Mouse (Mus musculus) forebrain, embryonic 16.5 days (tissue): ENCODE results near the gene Fank1. TPM values are rescaled to one million over a fixed set of nuclear protein-coding genes. Genes with fewer than 3 reads are reported as not detected.

Experiments used
- ATAC-seq: fragments of 200-750 bp; cut with Nextera tagmentation; 2 replicates; pipeline ENCODE4 v1.8.0; 2017; ENCODE audit warnings: mild to moderate bottlenecking, moderate library complexity
- H3K27ac ChIP-seq: fragments of 300-500 bp; sonication (generic); 2 replicates; pipeline ENCODE4 v1.5.1; 2014; ENCODE audit warnings: low read length, control low read depth
- H3K27me3 ChIP-seq: fragments of 300-500 bp; sonication (generic); replicated peaks from 2 replicates; pipeline ENCODE4 v1.6.1; 2014; ENCODE audit warnings: low read length; ENCODE audit not compliant: control insufficient read depth, insufficient read depth
- H3K36me3 ChIP-seq: fragments of 300-500 bp; sonication (generic); 2 replicates; pipeline ENCODE4 v1.6.1; 2014; ENCODE audit not compliant: control insufficient read depth, insufficient read depth
- H3K4me1 ChIP-seq: fragments of 300-500 bp; sonication (generic); replicated peaks from 2 replicates; pipeline ENCODE4 v1.6.1; 2014; ENCODE audit warnings: low read length; ENCODE audit not compliant: control insufficient read depth, insufficient read depth
- H3K4me2 ChIP-seq: fragments of 300-500 bp; sonication (generic); 2 replicates; pipeline ENCODE4 v1.6.1; 2014; ENCODE audit warnings: mild to moderate bottlenecking, low read length, control low read depth
- H3K4me3 ChIP-seq: fragments of 300-500 bp; sonication (generic); replicated peaks from 2 replicates; pipeline ENCODE4 v1.5.1; 2014; ENCODE audit warnings: mild to moderate bottlenecking, low read length, control low read depth
- H3K9ac ChIP-seq: fragments of 300-500 bp; sonication (generic); replicated peaks from 2 replicates; pipeline ENCODE4 v1.6.1; 2014; ENCODE audit warnings: low read depth, low read length, control low read depth
- H3K9me3 ChIP-seq: fragments of 300-500 bp; sonication (generic); 2 replicates; pipeline ENCODE4 v1.6.1; 2016; ENCODE audit warnings: low read length; ENCODE audit not compliant: control insufficient read depth
- WGBS: fragments of 180-500 bp; shearing (Covaris S2); extraction: QIAGEN DNeasy Blood & Tissue Kit; methylation state at CpG from one replicate; pipeline ENCODE4 v1.1.7; 2014; 5-methylcytosine and 5-hydroxymethylcytosine counted together
- polyA plus RNA-seq: library from polyadenylated mRNA; unstranded; fragments of >200 nt; fragmentation: Nextera tagmentation; extraction: Ambion mirVana; gene quantifications from 2 replicates; pipeline ENCODE4 v1.2.1, GENCODE M21; 2015

Gene Fank1
- polyA plus RNA-seq, 1 experiment from 2014 or later: 3.0 TPM

- Histone ChIP-seq H3K27me3 (no peaks in the 10 kb centered on the region), H3K4me1 (no peaks in the 10 kb centered on the region; the same call in 1 of the 2 replicates), H3K9me3 (no peaks in the 10 kb centered on the region), H3K36me3 (no peaks in the 10 kb centered on the region), H3K9ac (no peak overlapping the region), H3K4me3 (no peak overlapping the region), H3K27ac (no peak overlapping the region), H3K4me2 (no peak overlapping the region)
- ATAC-seq: no peak
- WGBS: 74% methylated on average over 6 of the region's 6 CpGs
These were observed 5.3 kb downstream of the Fank1 start for GRCm38 (mm10) chr7:133781991-133782390.

- no peak within 1 kb of the TSS for H3K9ac ChIP-seq
- H3K4me2 ChIP-seq: no peak within 1 kb of the TSS
- no peaks in the 10 kb centered on the region for H3K4me1 ChIP-seq
- no peak within 1 kb of the TSS for H3K27ac ChIP-seq
- no peak for ATAC-seq
- no peaks in the 10 kb centered on the region for H3K9me3 ChIP-seq
- H3K4me3 ChIP-seq: no peak within 1 kb of the TSS
- 13% methylated on average over 18 of the region's 18 CpGs for WGBS
- no peaks in the 10 kb centered on the region for H3K36me3 ChIP-seq
- H3K27me3 ChIP-seq: no peaks in the 10 kb centered on the region
These were observed 6.2 kb downstream of the Fank1 start, which contains the start of gene Dhx32 for GRCm38 (mm10) chr7:133782717-133783435. Dhx32 (minus strand) TSS chr7:133782726.

- WGBS: 86% methylated on average over 6 of the region's 6 CpGs
These were observed 10.9 kb downstream of the Fank1 start for GRCm38 (mm10) chr7:133787571-133787970.

DNA sequence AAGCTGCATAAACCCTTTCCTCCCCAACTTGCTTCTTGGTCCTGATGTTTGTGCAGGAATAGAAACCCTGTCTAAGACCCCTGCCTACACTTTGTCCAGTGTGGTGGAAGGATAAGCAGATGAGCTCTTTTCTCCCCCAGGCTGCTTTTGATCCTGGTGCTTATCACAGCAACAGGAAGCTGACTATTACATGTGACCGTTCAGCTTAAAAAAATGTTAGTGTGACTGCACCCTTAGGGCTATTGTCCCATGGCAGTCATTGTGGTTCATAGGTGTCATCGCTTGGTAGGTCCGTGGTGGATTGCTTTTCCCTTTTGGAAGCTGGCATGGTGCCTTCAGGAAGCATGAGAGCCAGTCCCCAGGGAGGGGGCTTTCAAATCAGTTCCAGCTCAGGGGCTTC is 11.5 kb downstream of the Fank1 start:
- Histone ChIP-seq H3K36me3 (no peaks in the 10 kb centered on the region), H3K4me1 (peaks cover 4% of the 10 kb centered on the region; the same call in 1 of the 2 replicates), H3K4me3 (no peak overlapping the region), H3K27me3 (no peaks in the 10 kb centered on the region), H3K27ac (no peak overlapping the region), H3K9ac (no peak overlapping the region), H3K9me3 (no peaks in the 10 kb centered on the region), H3K4me2 (no peak overlapping the region)
- no peak for ATAC-seq
- 88% methylated on average over 3 of the region's 3 CpGs for WGBS

More at GRCm38 (mm10) chr7:133787571-133787970, 10.9 kb downstream of the Fank1 start:
- Histone ChIP-seq H3K27me3 (no peaks in the 10 kb centered on the region), H3K9me3 (no peaks in the 10 kb centered on the region), H3K27ac (no peak overlapping the region), H3K9ac (no peak overlapping the region), H3K4me3 (no peak overlapping the region), H3K36me3 (no peaks in the 10 kb centered on the region), H3K4me2 (no peak overlapping the region), H3K4me1 (0 out of 2 replicates have a peak, but pooled peaks cover 2% of the 10 kb centered on the region)
- ATAC-seq: no peak

DNA sequence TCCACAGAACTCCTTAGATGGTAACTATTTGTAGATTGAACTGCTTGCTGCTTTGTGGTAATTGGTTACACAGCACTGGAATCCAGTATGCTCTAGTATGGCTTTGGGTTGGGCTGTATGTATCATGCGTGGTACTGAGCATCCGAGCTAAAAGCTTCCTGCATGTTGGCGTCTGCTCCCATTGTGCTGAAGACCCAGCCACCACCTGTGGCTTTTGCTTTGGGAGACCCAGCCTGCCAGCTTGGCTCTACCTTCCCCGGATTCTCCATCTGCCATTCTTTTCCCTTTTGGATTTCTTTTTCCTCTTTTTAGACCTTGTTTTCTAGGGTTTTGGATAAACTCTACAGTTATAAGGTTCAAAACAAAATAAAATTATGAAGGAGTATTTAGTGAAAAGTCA is 13.5 kb downstream of the Fank1 start:
- Histone ChIP-seq H3K4me1 (peaks cover 11% of the 10 kb centered on the region; the same call in 1 of the 2 replicates), H3K4me2 (no peak overlapping the region), H3K27me3 (no peaks in the 10 kb centered on the region), H3K36me3 (no peaks in the 10 kb centered on the region), H3K4me3 (no peak overlapping the region), H3K9ac (no peak overlapping the region), H3K9me3 (no peaks in the 10 kb centered on the region), H3K27ac (no peak overlapping the region)
- 83% methylated on average over 4 of the region's 4 CpGs for WGBS
- ATAC-seq: no peak

- H3K4me1 ChIP-seq: peaks cover 11% of the 10 kb centered on the region; the same call in 1 of the 2 replicates
- H3K27ac ChIP-seq: no peak overlapping the region
- no peaks in the 10 kb centered on the region for H3K36me3 ChIP-seq
- no peak overlapping the region for H3K4me2 ChIP-seq
- no peak overlapping the region for H3K9ac ChIP-seq
- no peaks in the 10 kb centered on the region for H3K27me3 ChIP-seq
- 68% methylated on average over 4 of the region's 4 CpGs for WGBS
- H3K9me3 ChIP-seq: no peaks in the 10 kb centered on the region
- H3K4me3 ChIP-seq: no peak overlapping the region
- no peak for ATAC-seq
These were observed 14.1 kb downstream of the Fank1 start for GRCm38 (mm10) chr7:133790608-133791229.

DNA sequence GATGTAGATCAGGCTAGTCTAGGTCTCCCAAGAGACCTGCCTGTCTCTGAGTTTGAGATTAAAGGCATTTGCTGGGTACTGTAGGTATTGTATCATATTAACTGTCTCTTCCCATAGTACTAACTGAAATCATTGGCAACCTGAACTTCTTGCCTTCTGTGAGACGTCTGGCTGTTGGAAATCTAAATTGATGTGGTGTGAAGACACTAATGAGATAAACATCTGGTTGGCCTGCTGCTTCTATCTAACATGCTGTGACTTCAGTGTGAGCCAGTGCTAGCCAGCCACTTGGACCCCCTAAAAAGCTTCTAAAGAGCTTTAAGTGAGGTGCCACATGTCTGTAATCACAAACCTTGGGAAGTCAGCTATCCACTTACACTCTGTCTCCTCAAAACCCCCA is 16.1 kb downstream of the Fank1 start:
- 42% methylated on average over 1 of the region's 1 CpGs for WGBS
- Histone ChIP-seq H3K9ac (no peak overlapping the region), H3K9me3 (no peaks in the 10 kb centered on the region), H3K4me2 (no peak overlapping the region), H3K4me3 (no peak overlapping the region), H3K36me3 (no peaks in the 10 kb centered on the region), H3K27ac (no peak overlapping the region), H3K27me3 (no peaks in the 10 kb centered on the region), H3K4me1 (peaks cover 11% of the 10 kb centered on the region; the same call in 1 of the 2 replicates)
- ATAC-seq: no peak

DNA sequence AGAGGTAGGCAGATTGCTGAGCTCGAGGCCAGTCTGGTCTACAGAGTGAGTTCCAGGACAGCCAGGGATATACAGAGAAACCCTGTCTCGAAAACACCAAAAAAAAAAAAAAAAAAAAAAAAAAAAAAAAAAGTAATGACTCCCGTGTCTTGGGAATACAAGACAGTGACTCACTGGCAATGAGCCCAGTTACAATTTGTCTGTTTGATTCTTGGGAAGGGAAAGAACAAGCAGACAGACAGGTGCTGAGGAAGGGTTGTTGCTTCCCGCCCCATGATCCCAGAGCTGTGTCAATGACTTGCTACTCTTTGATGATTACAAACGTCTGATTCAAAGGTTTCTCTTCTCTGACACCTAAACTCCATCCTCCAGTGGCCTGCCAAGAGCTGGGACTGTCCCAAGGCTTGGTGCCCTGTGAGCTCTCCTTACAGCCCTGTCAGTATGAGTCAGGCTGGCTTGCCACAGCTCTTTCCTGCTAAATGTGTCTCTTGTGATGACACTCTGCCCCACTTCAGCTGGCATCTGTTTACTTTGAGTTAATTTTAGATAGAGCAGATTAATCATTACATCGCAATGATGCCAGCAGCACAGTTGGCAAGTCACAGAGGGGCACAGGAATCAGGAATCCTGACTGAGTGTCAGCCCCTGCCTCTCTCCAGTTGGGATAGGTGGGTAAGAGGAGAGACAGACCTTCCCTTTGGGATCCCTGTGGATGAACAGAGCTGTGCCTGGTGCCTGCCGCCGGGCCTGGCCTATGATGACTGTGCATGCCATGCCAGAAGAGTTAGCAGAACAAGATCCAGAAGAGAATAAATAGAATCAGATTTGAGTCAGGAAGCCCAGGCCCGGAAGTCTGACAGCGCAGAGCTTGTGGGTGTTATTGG is 16.8 kb downstream of the Fank1 start:
- Histone ChIP-seq H3K4me1 (peaks cover 11% of the 10 kb centered on the region; the same call in 1 of the 2 replicates), H3K9ac (no peak overlapping the region), H3K4me3 (no peak overlapping the region), H3K36me3 (no peaks in the 10 kb centered on the region), H3K27me3 (no peaks in the 10 kb centered on the region), H3K27ac (peak overlapping the region; percentile 33; the same call in 1 of the 2 replicates), H3K4me2 (no peak overlapping the region), H3K9me3 (no peaks in the 10 kb centered on the region)
- WGBS: 61% methylated on average over 10 of the region's 10 CpGs
- ATAC-seq: peak; percentile 43; the same call in 1 of the 2 replicates

DNA sequence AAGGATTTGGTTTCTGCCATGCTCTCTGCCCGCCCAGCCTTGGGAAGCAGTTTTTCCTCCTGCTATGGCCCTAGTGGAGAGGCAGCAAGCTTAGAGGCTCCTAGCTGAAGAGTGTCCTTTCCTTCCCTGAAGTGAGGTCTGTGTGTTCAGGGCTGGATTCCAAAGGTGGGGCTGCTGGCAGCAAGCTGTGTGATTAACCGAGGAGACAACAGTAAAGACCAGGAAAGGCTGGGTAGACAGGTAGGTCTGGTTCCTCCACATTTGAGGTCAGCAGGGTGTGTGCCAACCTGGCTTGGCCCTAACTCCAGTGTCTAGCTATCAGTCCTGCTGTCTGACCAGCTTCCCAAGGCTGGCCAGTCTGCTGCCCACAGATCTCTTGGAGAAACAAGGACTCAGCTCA is 18.1 kb downstream of the Fank1 start:
- WGBS: 92% methylated on average over 2 of the region's 2 CpGs
- no peaks in the 10 kb centered on the region for H3K36me3 ChIP-seq
- no peak for ATAC-seq
- H3K4me2 ChIP-seq: no peak overlapping the region
- H3K9me3 ChIP-seq: no peaks in the 10 kb centered on the region
- H3K27me3 ChIP-seq: no peaks in the 10 kb centered on the region
- no peak overlapping the region for H3K9ac ChIP-seq
- peaks cover 11% of the 10 kb centered on the region; the same call in 1 of the 2 replicates for H3K4me1 ChIP-seq
- no peak overlapping the region for H3K27ac ChIP-seq
- no peak overlapping the region for H3K4me3 ChIP-seq
